Mouse (Mus musculus) brain, adult 2 months (tissue): ENCODE results near the gene Scyl2.

Experiments used
- DNase-seq: peaks from one replicate; pipeline ENCODE4 v3.0.0; 2011; ENCODE audit warnings: low read depth, low spot score

Scyl2 gene

DNA sequence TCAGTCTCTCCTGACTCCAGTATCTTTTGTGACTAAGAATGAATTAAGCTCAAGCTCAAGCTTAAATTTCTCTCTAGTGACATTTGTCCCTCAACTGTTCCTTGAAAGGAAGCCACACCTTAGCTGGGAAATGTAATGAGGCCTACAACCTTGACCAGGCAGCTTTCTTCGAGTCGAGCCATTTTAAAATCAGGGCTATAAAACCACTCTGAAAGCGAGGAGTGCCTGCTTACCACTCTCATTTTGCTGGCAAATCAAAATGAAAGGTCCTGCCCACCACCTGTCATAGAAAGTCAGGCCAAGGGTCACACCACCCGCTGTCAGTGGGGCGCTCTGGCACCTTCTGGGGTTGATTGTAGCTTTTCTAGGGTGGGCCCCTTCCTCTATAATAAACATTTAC is 90.2 kb downstream of the Scyl2 start:
- DNase-seq, result no peak

- DNase-seq, result no peak
These were observed 90.6 kb downstream of the Scyl2 start for GRCm38 (mm10) chr10:89595514-89595913.

DNA sequence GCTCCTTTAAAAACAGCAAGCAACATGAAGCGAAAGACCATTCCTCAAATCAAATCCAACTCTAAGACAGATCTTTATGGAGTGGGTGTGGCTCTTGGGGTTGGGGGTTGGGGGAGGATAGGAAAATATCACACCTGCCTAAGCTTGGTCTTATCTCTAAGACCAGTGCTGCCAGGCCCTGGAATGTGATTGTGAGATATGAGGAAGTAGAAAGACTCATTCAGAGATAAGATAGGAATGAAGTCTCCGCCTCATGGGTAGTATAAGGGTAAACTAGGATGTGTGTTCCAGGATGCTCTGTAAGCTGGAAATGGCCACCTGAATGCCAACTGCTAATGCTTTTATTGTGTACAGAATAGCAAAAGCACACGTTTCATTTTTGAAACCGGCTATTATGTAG is 91.8 kb downstream of the Scyl2 start:
- DNase-seq, result no peak

GRCm38 (mm10) chr10:89592797-89593196 is 93.3 kb downstream of the Scyl2 start:
- peak; percentile 12 for DNase-seq

GRCm38 (mm10) chr10:89589877-89590276 is 96.2 kb downstream of the Scyl2 start:
- no peak for DNase-seq
